Mouse (Mus musculus) gastrocnemius, postnatal 36 days (tissue): ENCODE measurements around the gene Trpv5. TPM values are rescaled to one million over a fixed set of nuclear protein-coding genes. Genes with fewer than 3 reads are reported as not detected.

Experiments
- total RNA-seq, 2 experiments: library from RNA; stranded (reverse); gene quantifications; 2 replicates each; pipeline ENCODE4 v1.2.3; 2021

The Trpv5 gene
- total RNA-seq, 2 experiments from 2014 or later: not detected

Other genes starting within 250 kb of the Trpv5 start
- gene Gm10334, start 234.6 kb downstream of the Trpv5 start, total RNA-seq: not detected
- not detected for gene Prss1, start 221.8 kb downstream of the Trpv5 start, total RNA-seq
- not detected for gene Prss2, start 159.0 kb downstream of the Trpv5 start, total RNA-seq
- 1 to 10 TPM; 1.1 to 1.3 TPM for gene Ephb6, start 75.3 kb downstream of the Trpv5 start, total RNA-seq
- gene Trpv6, start 44.4 kb downstream of the Trpv5 start, total RNA-seq: not detected
- not detected for gene Llcfc1, start 3.7 kb upstream of the Trpv5 start, total RNA-seq
- gene Kel, start 23.6 kb upstream of the Trpv5 start, total RNA-seq: not detected
- gene Olfr459, start 94.4 kb upstream of the Trpv5 start, total RNA-seq: not detected
- gene Pip, start 166.8 kb upstream of the Trpv5 start, total RNA-seq: not detected
- gene Sval2, start 172.2 kb upstream of the Trpv5 start, total RNA-seq: not detected